Mouse (Mus musculus): ENCODE data around the gene Sub1. TPM values are rescaled to one million over a fixed set of nuclear protein-coding genes. Genes with fewer than 3 reads are reported as not detected.

Sub1 gene
- total and polyA plus RNA-seq, 3 experiments, result 553 to 2,677 (median 1,927) TPM

GRCm38 (mm10) chr15:12025341-12025740 lies 28.6 kb upstream of the Sub1 start:
- in situ Hi-C loops (cut with MboI; ENCODE audit: low pct_ligation_motif_present, low pct_unique_long_range_greater_than_20kb, low sequenced_read_pairs) (no loop called here), dilution Hi-C loops (cut with MboI; ENCODE audit: extremely low pct_ligation_motif_present, extremely low pct_unique_long_range_greater_than_20kb, low sequenced_read_pairs) (no loop called here)
- Histone ChIP-seq H3K9me3 (replicated peaks; ENCODE audit: low read length) (no peaks in the 10 kb centered on the region), H3K27me3 (replicated peaks) (no peaks in the 10 kb centered on the region), H3K79me2 (replicated peaks; ENCODE audit: control insufficient read depth, extremely low read depth, insufficient read depth, poor library complexity, severe bottlenecking) (no peaks in the 10 kb centered on the region), H3K36me3 (replicated peaks in 1 of 2; ENCODE audit: control insufficient read depth in 1 of 2, insufficient read depth in 1 of 2, low read length in 1 of 2) (no peaks in the 10 kb centered on the region), H3K9ac (ENCODE audit: insufficient read depth, low read depth) (peak overlapping the region; percentile 38; the same call in 1 of the 2 replicates), H3K4me1 (ENCODE audit: control insufficient read depth in 1 of 2, insufficient read depth in 2 of 2) (peaks cover 30 to 88% of the 10 kb centered on the region in 2 experiments), H3K27ac (ENCODE audit: insufficient read depth, low read depth) (peak overlapping the region; percentile 49), H3K4me3 (replicated peaks in 1 of 3; ENCODE audit: low read depth in 2 of 3, low read length in 2 of 3, poor library complexity in 1 of 3) (no peak overlapping the region), H3K4me2 (ENCODE audit: insufficient read depth, low read depth, poor library complexity, severe bottlenecking) (peak overlapping the region; percentile 42)
- TF ChIP-seq RAD21 (IDR thresholded peaks at IDR 0.05; ENCODE audit: low read depth, low read length) (no peak), EP300 (IDR thresholded peaks at IDR 0.05; ENCODE audit: low read length) (0 out of 2 replicates have a peak, but pooled peaks have one; percentile 8)
- DNase-seq (ENCODE audit: extremely low read depth), result no peak

DNA sequence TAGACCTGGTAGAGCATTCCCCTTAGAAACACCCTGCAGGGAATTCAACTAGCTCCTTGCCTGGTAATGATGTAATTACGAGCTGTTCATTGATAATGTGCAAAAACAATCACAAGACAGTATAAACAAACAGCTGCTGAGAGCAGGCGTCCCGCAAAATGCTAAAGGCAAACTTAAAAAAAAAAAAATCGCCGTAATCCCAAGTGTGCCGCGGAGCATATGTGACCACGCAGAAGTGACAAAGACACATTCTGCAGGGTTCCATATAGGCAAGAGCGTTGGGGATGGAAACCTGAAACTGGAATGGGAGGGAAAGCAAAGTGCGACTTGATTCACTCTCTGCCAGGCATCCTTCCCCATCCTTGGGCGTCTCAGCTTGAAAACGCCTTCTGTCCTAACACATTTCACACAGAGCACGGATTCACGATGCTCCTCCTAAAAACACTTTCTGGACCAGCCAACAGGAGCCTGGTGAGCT lies 28.0 kb upstream of the Sub1 start:
- no peak for DNase-seq (ENCODE audit: extremely low read depth)
- TF ChIP-seq HCFC1 (IDR thresholded peaks at IDR 0.05; ENCODE audit: low read depth, low read length) (no peak), ZMIZ1 (IDR thresholded peaks at IDR 0.05; ENCODE audit: low read depth, low read length) (no peak), IRF4 (IDR thresholded peaks at IDR 0.05; ENCODE audit: low read depth, low read length) (0 out of 2 replicates have a peak, but pooled peaks have one; percentile 16), CHD1 (IDR thresholded peaks at IDR 0.05; ENCODE audit: low read depth, low read length) (0 out of 2 replicates have a peak, but pooled peaks have one; percentile 60), USF1 (IDR thresholded peaks at IDR 0.05; ENCODE audit: low read depth, low read length) (no peak), RCOR1 (conservative IDR thresholded peaks at IDR 0.05; ENCODE audit: low read depth, low read length) (no peak), ZC3H11A (IDR thresholded peaks at IDR 0.05; ENCODE audit: low read depth, low read length) (no peak), ZKSCAN1 (IDR thresholded peaks at IDR 0.05; ENCODE audit: borderline replicate concordance, low read depth, low read length) (no peak), BHLHE40 (IDR thresholded peaks at IDR 0.05; ENCODE audit: low read depth, low read length) (peak; percentile 13; the same call in 1 of the 2 replicates), USF2 (conservative IDR thresholded peaks at IDR 0.05; ENCODE audit: low read depth, low read length) (no peak), TBP (conservative IDR thresholded peaks at IDR 0.05; ENCODE audit: low read depth, low read length) (no peak), ETS1 (conservative IDR thresholded peaks at IDR 0.05; ENCODE audit: low read depth, low read length) (peak; percentile 4; the same call in 1 of the 2 replicates), SIN3A (IDR thresholded peaks at IDR 0.05; ENCODE audit: low read length) (0 out of 2 replicates have a peak, but pooled peaks have one; percentile 29), POLR2A (IDR thresholded peaks at IDR 0.05; ENCODE audit: low read depth, low read length) (no peak), ZNF384 (IDR thresholded peaks at IDR 0.05; ENCODE audit: low read depth, low read length) (peak; percentile 64; the same call in 1 of the 2 replicates), E2F4 (IDR thresholded peaks at IDR 0.05; ENCODE audit: insufficient replicate concordance, low read depth, low read length) (no peak), MEF2A (IDR thresholded peaks at IDR 0.05; ENCODE audit: borderline replicate concordance, low read depth, low read length) (0 out of 2 replicates have a peak, but pooled peaks have one; percentile 61), UBTF (IDR thresholded peaks at IDR 0.05; ENCODE audit: low read depth, low read length) (no peak), POLR2AphosphoS2 (IDR thresholded peaks at IDR 0.05; ENCODE audit: low read depth, low read length) (no peak), GABPA (IDR thresholded peaks at IDR 0.05; ENCODE audit: insufficient replicate concordance, low read depth, low read length) (no peak), MXI1 (IDR thresholded peaks at IDR 0.05; ENCODE audit: low read depth, low read length) (0 out of 2 replicates have a peak, but pooled peaks have one; percentile 35), JUND (conservative IDR thresholded peaks at IDR 0.05; ENCODE audit: low read depth, low read length) (no peak), EP300 (IDR thresholded peaks at IDR 0.05; ENCODE audit: low read length) (0 out of 2 replicates have a peak, but pooled peaks have one; percentile 8), SMC3 (IDR thresholded peaks at IDR 0.05; ENCODE audit: low read depth, low read length) (no peak), MAFK (IDR thresholded peaks at IDR 0.05; ENCODE audit: insufficient replicate concordance, low read length) (no peak), PAX5 (IDR thresholded peaks at IDR 0.05; ENCODE audit: low read length) (no peak)
- H3K9ac ChIP-seq (ENCODE audit: insufficient read depth, low read depth), result peak overlapping the region; percentile 38; the same call in 1 of the 2 replicates
- H3K4me3 ChIP-seq (replicated peaks in 1 of 3; ENCODE audit: low read depth in 2 of 3, low read length in 2 of 3, poor library complexity in 1 of 3), result peak overlapping the region in 1 of 3 experiments; percentile 1
- in situ Hi-C loops (cut with MboI; ENCODE audit: low pct_ligation_motif_present, low pct_unique_long_range_greater_than_20kb, low sequenced_read_pairs) (no loop called here), dilution Hi-C loops (cut with MboI; ENCODE audit: extremely low pct_ligation_motif_present, extremely low pct_unique_long_range_greater_than_20kb, low sequenced_read_pairs) (no loop called here)
- H3K79me2 ChIP-seq (replicated peaks; ENCODE audit: control insufficient read depth, extremely low read depth, insufficient read depth, poor library complexity, severe bottlenecking), result no peaks in the 10 kb centered on the region
- H3K36me3 ChIP-seq (replicated peaks in 1 of 2; ENCODE audit: control insufficient read depth in 1 of 2, insufficient read depth in 1 of 2, low read length in 1 of 2), result no peaks in the 10 kb centered on the region
- no peaks in the 10 kb centered on the region for H3K27me3 ChIP-seq (replicated peaks)
- H3K4me1 ChIP-seq (ENCODE audit: control insufficient read depth in 1 of 2, insufficient read depth in 2 of 2), result peaks cover 28 to 83% of the 10 kb centered on the region in 2 experiments
- H3K9me3 ChIP-seq (replicated peaks; ENCODE audit: low read length), result no peaks in the 10 kb centered on the region
- H3K4me2 ChIP-seq (ENCODE audit: insufficient read depth, low read depth, poor library complexity, severe bottlenecking), result peak overlapping the region; percentile 42
- peak overlapping the region; percentile 49 for H3K27ac ChIP-seq (ENCODE audit: insufficient read depth, low read depth)
